Mouse (Mus musculus): ENCODE measurements around the gene C1galt1. TPM values are rescaled to one million over a fixed set of nuclear protein-coding genes. Genes with fewer than 3 reads are reported as not detected.

Gene C1galt1
- total RNA-seq, 2 experiments from 2014 or later: 12.4 to 13.7 TPM

DNA sequence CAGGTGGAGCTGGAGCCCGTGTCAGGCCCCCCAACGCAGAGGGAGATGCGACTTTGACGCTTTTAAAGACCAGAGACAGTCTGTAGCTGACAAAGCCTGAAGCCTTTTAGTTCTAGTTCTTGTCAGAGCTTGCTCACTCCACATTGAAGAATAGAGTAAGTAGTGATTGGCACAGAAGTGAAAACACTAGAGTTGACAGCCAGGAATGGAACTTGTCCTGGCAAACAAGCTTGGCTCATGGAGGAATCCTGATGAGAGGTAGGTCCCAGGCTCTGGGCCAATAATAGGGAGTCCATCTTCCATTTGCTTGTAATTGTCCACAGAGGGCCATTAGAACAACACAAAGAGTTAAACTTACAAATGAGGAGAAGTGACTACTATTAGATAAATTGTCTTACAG, 18.7 kb downstream of the C1galt1 start:
- intact Hi-C loops (cut with DNase I): no loop called here
- H3K4me3 ChIP-seq: no peak overlapping the region
- DNase-seq (ENCODE audit: extremely low spot score in 1 of 2, low spot score in 2 of 2): no peak
- no peak for TF ChIP-seq CTCF (IDR thresholded peaks at IDR 0.05)
- H3K27ac ChIP-seq: no peak overlapping the region

DNA sequence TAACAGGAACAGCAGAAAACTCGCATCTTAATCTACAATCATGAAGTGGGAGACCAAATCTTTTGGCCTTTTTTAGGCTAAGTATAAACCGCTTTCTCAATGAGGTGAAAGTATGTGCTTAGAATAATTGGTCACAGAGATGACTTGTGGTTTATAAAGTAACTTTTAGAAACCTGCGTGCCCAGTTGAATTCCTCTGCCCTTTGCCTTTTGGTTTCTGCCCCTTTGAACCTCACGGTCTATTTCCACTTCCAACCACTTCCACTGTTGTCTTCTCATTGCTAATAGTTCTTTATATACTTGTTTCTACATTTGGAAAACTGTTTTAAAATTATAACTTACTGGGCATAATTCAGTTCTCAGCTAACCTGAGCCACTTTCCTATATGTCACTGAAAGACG, 32.2 kb downstream of the C1galt1 start:
- intact Hi-C loops (cut with DNase I): no loop called here
- Histone ChIP-seq H3K4me3 (no peak overlapping the region), H3K27ac (no peak overlapping the region)
- DNase-seq (ENCODE audit: extremely low spot score in 1 of 2, low spot score in 2 of 2): no peak
- TF ChIP-seq CTCF (IDR thresholded peaks at IDR 0.05): no peak

DNA sequence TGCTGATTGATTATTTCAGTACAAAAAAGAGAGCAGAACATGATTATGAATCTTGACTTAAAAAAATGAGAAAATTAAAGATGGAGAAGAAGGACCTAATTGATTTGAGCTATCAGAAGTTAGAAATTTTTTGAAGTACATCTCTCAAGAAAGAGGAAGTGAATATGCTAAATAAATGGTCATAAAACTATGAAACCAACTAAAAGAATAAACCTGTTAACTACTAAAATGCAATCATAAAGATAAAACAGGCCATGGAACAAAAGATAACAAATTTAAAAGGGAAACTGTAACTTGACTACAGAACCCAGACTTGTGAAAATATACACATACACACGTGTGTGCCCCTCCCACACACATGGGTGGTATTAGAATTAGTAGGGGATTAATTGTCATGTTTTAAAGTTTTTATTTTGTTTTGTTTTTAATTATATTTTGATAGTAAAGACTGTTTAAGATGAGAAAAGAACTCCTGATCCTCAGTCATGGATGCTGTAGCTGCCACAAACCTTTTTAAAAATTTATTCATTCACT, 37.0 kb downstream of the C1galt1 start:
- Histone ChIP-seq H3K4me3 (no peak overlapping the region), H3K27ac (no peak overlapping the region)
- intact Hi-C loops (cut with DNase I): no loop called here
- no peak for TF ChIP-seq CTCF (IDR thresholded peaks at IDR 0.05)
- DNase-seq (ENCODE audit: extremely low spot score in 1 of 2, low spot score in 2 of 2): no peak

DNA sequence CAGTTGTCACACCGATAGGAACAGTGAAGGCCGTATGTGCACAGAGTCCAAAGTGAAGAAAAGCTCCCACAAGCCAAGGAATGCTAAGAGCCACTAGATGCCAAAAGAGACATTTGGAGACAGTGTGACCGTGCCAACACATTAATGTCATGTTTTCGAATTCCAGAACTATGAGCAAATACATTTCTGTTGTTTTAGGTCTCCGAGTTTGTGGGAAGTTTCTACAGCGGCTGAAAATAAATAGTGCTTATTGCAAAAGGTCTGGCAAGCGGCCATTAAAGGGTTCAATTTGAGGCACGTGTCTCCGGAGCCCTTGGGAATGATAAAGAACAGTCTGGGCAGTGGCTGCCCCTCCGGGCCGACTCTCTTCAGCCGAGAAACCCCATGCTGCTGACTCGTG, 37.9 kb downstream of the C1galt1 start:
- Histone ChIP-seq H3K27ac (no peak overlapping the region), H3K4me3 (no peak overlapping the region)
- no peak for TF ChIP-seq CTCF (IDR thresholded peaks at IDR 0.05)
- no peak for DNase-seq (ENCODE audit: extremely low spot score in 1 of 2, low spot score in 2 of 2)
- intact Hi-C loops (cut with DNase I): no loop called here

DNA sequence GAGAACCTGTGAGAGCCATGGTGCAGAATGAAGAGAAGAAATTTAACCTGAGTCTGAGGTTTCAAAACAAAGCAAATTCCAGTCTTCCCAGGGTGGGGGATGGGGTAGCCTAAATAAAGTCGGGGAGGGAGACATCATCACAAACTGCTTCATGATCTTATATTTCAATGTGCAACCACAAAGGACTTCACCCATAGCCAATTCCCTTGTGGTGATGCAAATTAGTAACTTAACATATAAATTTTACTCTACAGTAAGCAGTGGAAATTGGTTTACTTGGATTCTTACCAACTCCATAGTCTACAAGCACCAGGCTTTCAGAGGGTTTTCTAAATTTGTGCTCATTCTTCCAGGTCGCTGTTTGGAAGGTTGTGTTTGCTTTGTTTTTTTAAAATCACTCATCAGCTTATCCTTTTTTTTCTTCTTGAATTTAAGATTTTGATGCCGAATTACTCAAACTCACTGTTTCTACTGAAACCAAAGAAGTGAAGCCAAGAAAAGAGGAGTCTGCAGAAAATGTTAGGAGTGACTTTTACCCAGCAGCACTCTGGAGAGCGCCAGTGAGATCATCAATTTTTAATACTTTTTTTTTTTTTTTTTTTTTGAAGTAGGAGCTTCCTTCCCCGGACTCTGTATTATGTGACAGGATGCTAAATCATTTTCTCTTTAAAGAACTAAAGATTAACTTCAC, 41.5 kb downstream of the C1galt1 start:
- no peak for DNase-seq (ENCODE audit: extremely low spot score in 1 of 2, low spot score in 2 of 2)
- H3K4me3 ChIP-seq: no peak overlapping the region
- TF ChIP-seq CTCF (IDR thresholded peaks at IDR 0.05): no peak
- H3K27ac ChIP-seq: no peak overlapping the region
- intact Hi-C loops (cut with DNase I): no loop called here

DNA sequence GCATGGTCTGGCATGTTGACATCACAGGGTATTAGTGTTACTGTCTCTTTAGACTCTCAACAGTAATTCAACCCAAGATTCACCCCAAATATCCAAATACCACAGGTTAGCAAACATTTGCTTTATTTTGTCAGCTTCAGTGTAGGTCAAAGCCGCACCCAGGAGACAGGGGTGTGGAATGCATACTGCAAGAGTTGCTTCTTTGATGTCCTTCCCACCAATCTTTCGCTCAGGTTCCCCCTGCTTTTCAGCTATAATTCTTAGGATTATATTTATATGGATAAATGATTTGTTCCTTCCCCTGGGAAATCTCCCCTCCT, 42.0 kb downstream of the C1galt1 start:
- no peak overlapping the region for H3K4me3 ChIP-seq
- intact Hi-C loops (cut with DNase I): no loop called here
- H3K27ac ChIP-seq: no peak overlapping the region
- no peak for TF ChIP-seq CTCF (IDR thresholded peaks at IDR 0.05)
- no peak for DNase-seq (ENCODE audit: extremely low spot score in 1 of 2, low spot score in 2 of 2)

DNA sequence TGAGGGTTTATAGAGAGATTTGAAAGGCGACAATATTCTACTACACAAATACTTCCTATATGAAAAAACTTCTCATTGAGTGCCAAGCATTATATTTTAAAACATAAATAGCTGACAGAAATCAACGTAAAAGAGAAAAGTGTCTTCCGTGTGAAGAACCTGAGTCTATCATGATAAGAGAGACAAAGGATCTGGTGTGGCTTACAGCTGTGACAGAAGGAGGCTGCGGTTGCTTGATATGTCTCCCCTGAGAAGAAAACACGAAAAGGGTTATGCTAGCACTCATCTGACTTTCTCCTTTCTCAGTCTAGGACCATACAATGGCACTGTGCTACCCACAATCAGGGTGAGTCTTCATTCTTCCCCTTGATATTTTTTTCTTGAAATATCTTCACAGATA, 51.7 kb downstream of the C1galt1 start:
- no peak for DNase-seq (ENCODE audit: extremely low spot score in 1 of 2, low spot score in 2 of 2)
- intact Hi-C loops (cut with DNase I): no loop called here
- Histone ChIP-seq H3K4me3 (no peak overlapping the region), H3K27ac (no peak overlapping the region)
- no peak for TF ChIP-seq CTCF (IDR thresholded peaks at IDR 0.05)

DNA sequence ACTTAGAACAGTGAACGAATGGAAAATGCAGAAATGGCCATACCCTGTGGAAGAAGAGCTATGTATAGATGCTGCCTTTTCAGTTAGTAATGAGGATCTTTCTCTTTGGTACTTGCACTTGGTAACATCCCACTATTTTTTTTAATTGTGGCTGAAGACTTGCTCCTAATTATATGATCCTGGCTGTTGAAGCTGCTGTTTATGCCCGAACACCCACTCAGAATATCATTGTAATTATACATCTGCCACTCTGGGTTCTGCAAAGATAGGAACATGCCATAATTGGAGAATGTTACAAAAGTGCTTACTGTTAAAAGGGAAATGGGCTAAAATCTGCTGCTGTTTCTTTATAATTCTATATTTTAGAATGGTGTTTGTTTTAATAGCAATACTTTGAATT, 67.4 kb downstream of the C1galt1 start:
- intact Hi-C loops (cut with DNase I): no loop called here
- no peak for DNase-seq (ENCODE audit: extremely low spot score in 1 of 2, low spot score in 2 of 2)
- no peak overlapping the region for H3K27ac ChIP-seq
- no peak for TF ChIP-seq CTCF (IDR thresholded peaks at IDR 0.05)
- H3K4me3 ChIP-seq: no peak overlapping the region

Other genes with a start within 250 kb of the C1galt1 start
- gene Asns, start 151.6 kb upstream of the C1galt1 start, total RNA-seq (2021): 100 to 1,000 TPM; 100 to 108 TPM